Mouse (Mus musculus) heart, postnatal 14 days (tissue): ENCODE data around the gene Tas2r121. TPM values are rescaled to one million over a fixed set of nuclear protein-coding genes. Genes with fewer than 3 reads are reported as not detected.
"Not testable (repeated sequence)": the region's sequence is repeated elsewhere in the genome, so short reads cannot be mapped to it uniquely, and the experiment has no call there.

ENCODE experiments used
- DNase-seq, 2 experiments: peaks; one replicate each; pipeline ENCODE4 v3.0.0; 2021 to 2022
- intact Hi-C: fragments of 180-260 bp; cut with DNase I; formaldehyde crosslinking; loops from one replicate; pipeline ENCODE4 v1.15.1; 2025
- long read RNA-seq, 2 experiments: library from polyadenylated mRNA; stranded (forward); transcript quantifications; one replicate each; pipeline ENCODE4 v2.0.0; 2021
- total RNA-seq, 2 experiments: library from RNA; stranded (reverse); gene quantifications; 2 replicates each; pipeline ENCODE4 v1.2.3; 2021

Gene Tas2r121
- total RNA-seq = not detected
- long read RNA-seq, experiment 1 = 0 reads
- long read RNA-seq, experiment 2 = 0 reads

- DNase-seq = no peak
- intact Hi-C loops = no loop called here
These were observed at the start of gene Tas2r121 for GRCm38 (mm10) chr6:132700907-132701306. TSS of gene Tas2r121 (minus strand) at chr6:132701007.

- no peak for DNase-seq
- intact Hi-C loops = no loop called here
These were observed 49.4 kb upstream of the Tas2r121 start for GRCm38 (mm10) chr6:132750206-132750605.

- intact Hi-C loops = no loop called here
- no peak for DNase-seq
These were observed 37.1 kb upstream of the Tas2r121 start, which contains the start of gene Tas2r115 for GRCm38 (mm10) chr6:132737935-132738334. TSS of gene Tas2r115 (minus strand) at chr6:132738035.

- intact Hi-C loops = no loop called here
- DNase-seq = no peak
These were observed 11.0 kb upstream of the Tas2r121 start, which contains the start of gene Tas2r122 for GRCm38 (mm10) chr6:132711828-132712227. TSS of gene Tas2r122 (minus strand) at chr6:132711928.

GRCm38 (mm10) chr6:132691596-132691995, 9.2 kb downstream of the Tas2r121 start:
- DNase-seq, intact Hi-C loops: not testable (repeated sequence)

- DNase-seq = no peak
- intact Hi-C loops = no loop called here
These were observed 44.2 kb downstream of the Tas2r121 start, which contains the start of gene Tas2r120 for GRCm38 (mm10) chr6:132656653-132657052. TSS of gene Tas2r120 (plus strand) at chr6:132656953.

- intact Hi-C loops = no loop called here
These were observed 49.4 kb downstream of the Tas2r121 start, which contains the start of gene A630073D07Rik for GRCm38 (mm10) chr6:132651426-132651825. TSS of gene A630073D07Rik (minus strand) at chr6:132651526.

More at GRCm38 (mm10) chr6:132651426-132651825, 49.4 kb downstream of the Tas2r121 start, which contains the start of gene A630073D07Rik:
- DNase-seq = no peak

Other genes with a start within 250 kb of the Tas2r121 start
- not detected for gene Prh1, start 131.2 kb downstream of the Tas2r121 start, total RNA-seq
- not detected for gene Prp2, start 105.1 kb downstream of the Tas2r121 start, total RNA-seq
- not detected for gene A630073D07Rik, start 49.5 kb downstream of the Tas2r121 start, total RNA-seq
- not detected for gene Tas2r120, start 44.1 kb downstream of the Tas2r121 start, total RNA-seq
- gene Tas2r122, start 10.9 kb upstream of the Tas2r121 start, total RNA-seq = not detected
- not detected for gene Tas2r115, start 37.0 kb upstream of the Tas2r121 start, total RNA-seq
- not detected for gene Tas2r124, start 53.7 kb upstream of the Tas2r121 start, total RNA-seq
- not detected for gene Tas2r102, start 61.1 kb upstream of the Tas2r121 start, total RNA-seq
- not detected for gene Tas2r136, start 77.2 kb upstream of the Tas2r121 start, total RNA-seq
- not detected for gene Tas2r117, start 101.8 kb upstream of the Tas2r121 start, total RNA-seq
- gene Tas2r123, start 146.1 kb upstream of the Tas2r121 start, total RNA-seq = not detected
- gene Tas2r116, start 154.4 kb upstream of the Tas2r121 start, total RNA-seq = not detected
- gene Tas2r110, start 167.0 kb upstream of the Tas2r121 start, total RNA-seq = not detected
- not detected for gene Tas2r113, start 192.0 kb upstream of the Tas2r121 start, total RNA-seq
- not detected for gene Tas2r125, start 208.6 kb upstream of the Tas2r121 start, total RNA-seq